Mouse (Mus musculus) E14TG2a.4 (cell line): Measurements from ENCODE around the gene Raph1.
"Not testable (repeated sequence)": the region's sequence is repeated elsewhere in the genome, so short reads cannot be mapped to it uniquely, and the experiment has no call there.

Experiments used
- H3K27me3 ChIP-seq: 2 replicates; pipeline ENCODE4 v1.6.1; 2014; ENCODE audit warnings: low read length, control low read depth; ENCODE audit not compliant: insufficient read depth
- H3K36me3 ChIP-seq: 2 replicates; pipeline ENCODE4 v1.6.1; 2014; ENCODE audit warnings: low read length, control low read depth; ENCODE audit not compliant: insufficient read depth
- H3K4me1 ChIP-seq: replicated peaks from 2 replicates; pipeline ENCODE4 v1.6.1; 2014; ENCODE audit warnings: low read depth, low read length, control low read depth
- H3K4me3 ChIP-seq: replicated peaks from 2 replicates; pipeline ENCODE4 v1.5.1; 2014; ENCODE audit warnings: mild to moderate bottlenecking, low read length
- H3K9me3 ChIP-seq: 2 replicates; pipeline ENCODE4 v1.6.1; 2014; ENCODE audit warnings: low read length, control low read depth
- CTCF ChIP-seq: conservative IDR thresholded peaks from 2 replicates; pipeline ENCODE4 v1.5.1; 2014; ENCODE audit warnings: low read length
- NANOG ChIP-seq: IDR thresholded peaks from 2 replicates; pipeline ENCODE4 v1.6.1; 2014; ENCODE audit warnings: borderline replicate concordance, low read length, mixed read lengths
- POU5F1 ChIP-seq: IDR thresholded peaks from 2 replicates; pipeline ENCODE4 v1.6.1; 2014; ENCODE audit warnings: low read length, borderline replicate concordance

Raph1 gene

GRCm38 (mm10) chr1:60485649-60486048, 81.3 kb downstream of the Raph1 start:
- no peaks in the 10 kb centered on the region for H3K4me1 ChIP-seq
- H3K4me3 ChIP-seq, result no peak overlapping the region
- peaks cover 75% of the 10 kb centered on the region for H3K36me3 ChIP-seq
- no peaks in the 10 kb centered on the region for H3K9me3 ChIP-seq
- H3K27me3 ChIP-seq, result no peaks in the 10 kb centered on the region
- TF ChIP-seq CTCF (no peak), POU5F1 (no peak), NANOG (no peak)

GRCm38 (mm10) chr1:60482881-60483280, 84.0 kb downstream of the Raph1 start:
- TF ChIP-seq POU5F1 (no peak), CTCF (no peak), NANOG (no peak)
- H3K27me3 ChIP-seq, result no peaks in the 10 kb centered on the region
- H3K9me3 ChIP-seq, result no peaks in the 10 kb centered on the region
- peaks cover 66% of the 10 kb centered on the region for H3K36me3 ChIP-seq
- H3K4me1 ChIP-seq, result no peaks in the 10 kb centered on the region
- H3K4me3 ChIP-seq, result no peak overlapping the region

- H3K4me1 ChIP-seq, result no peaks in the 10 kb centered on the region
- peaks cover 66% of the 10 kb centered on the region for H3K36me3 ChIP-seq
- no peak overlapping the region for H3K4me3 ChIP-seq
- no peaks in the 10 kb centered on the region for H3K9me3 ChIP-seq
- H3K27me3 ChIP-seq, result no peaks in the 10 kb centered on the region
- TF ChIP-seq CTCF, result no peak
These were observed 85.3 kb downstream of the Raph1 start for GRCm38 (mm10) chr1:60481561-60481960.

GRCm38 (mm10) chr1:60470541-60470940, 96.4 kb downstream of the Raph1 start:
- H3K9me3 ChIP-seq, result no peaks in the 10 kb centered on the region
- no peaks in the 10 kb centered on the region for H3K27me3 ChIP-seq
- TF ChIP-seq NANOG (no peak), POU5F1 (no peak), CTCF (no peak)
- peaks cover 43% of the 10 kb centered on the region for H3K36me3 ChIP-seq
- H3K4me3 ChIP-seq, result no peak overlapping the region
- H3K4me1 ChIP-seq, result no peaks in the 10 kb centered on the region

- Histone ChIP-seq H3K27me3 (no peaks in the 10 kb centered on the region), H3K4me1 (no peaks in the 10 kb centered on the region), H3K36me3 (peaks cover 47% of the 10 kb centered on the region), H3K4me3 (no peak overlapping the region), H3K9me3 (no peaks in the 10 kb centered on the region)
- TF ChIP-seq CTCF (no peak), POU5F1 (no peak), NANOG (no peak)
These were observed 97.4 kb downstream of the Raph1 start for GRCm38 (mm10) chr1:60469491-60469890.

GRCm38 (mm10) chr1:60460623-60461022, 106.3 kb downstream of the Raph1 start:
- Histone ChIP-seq H3K27me3 (no peaks in the 10 kb centered on the region), H3K4me1 (peaks cover 21% of the 10 kb centered on the region), H3K36me3 (peaks cover 24% of the 10 kb centered on the region), H3K9me3 (no peaks in the 10 kb centered on the region), H3K4me3 (no peak overlapping the region)
- no peak for TF ChIP-seq POU5F1
- TF ChIP-seq CTCF, result no peak
- TF ChIP-seq NANOG, result no peak

- peaks cover 4% of the 10 kb centered on the region for H3K4me1 ChIP-seq
- peaks cover 26% of the 10 kb centered on the region for H3K36me3 ChIP-seq
- no peak for TF ChIP-seq POU5F1
- TF ChIP-seq CTCF, result no peak
- no peak for TF ChIP-seq NANOG
- no peaks in the 10 kb centered on the region for H3K27me3 ChIP-seq
- H3K4me3 ChIP-seq, result no peak overlapping the region
- H3K9me3 ChIP-seq, result no peaks in the 10 kb centered on the region
These were observed 117.0 kb downstream of the Raph1 start for GRCm38 (mm10) chr1:60449896-60450295.

GRCm38 (mm10) chr1:60447067-60447466, 119.8 kb downstream of the Raph1 start:
- Histone ChIP-seq H3K4me1 (peaks cover 4% of the 10 kb centered on the region), H3K9me3 (no peaks in the 10 kb centered on the region), H3K27me3 (no peaks in the 10 kb centered on the region), H3K36me3 (peaks cover 17% of the 10 kb centered on the region), H3K4me3 (no peak overlapping the region)
- TF ChIP-seq NANOG (no peak), CTCF (peak; percentile 29), POU5F1 (no peak)

- not testable (repeated sequence) for H3K4me3 ChIP-seq, H3K9me3 ChIP-seq, H3K4me1 ChIP-seq, H3K36me3 ChIP-seq, H3K27me3 ChIP-seq
- peak; percentile 20; the same call in 1 of the 2 replicates for TF ChIP-seq CTCF
These were observed 125.5 kb downstream of the Raph1 start for GRCm38 (mm10) chr1:60441438-60441837.

- no peak for TF ChIP-seq POU5F1
- peak; percentile 97 for TF ChIP-seq NANOG
- no peak for TF ChIP-seq CTCF
- Histone ChIP-seq H3K27me3 (no peaks in the 10 kb centered on the region), H3K4me1 (peaks cover 47% of the 10 kb centered on the region), H3K9me3 (no peaks in the 10 kb centered on the region), H3K36me3 (peaks cover 4% of the 10 kb centered on the region; the same call in 1 of the 2 replicates), H3K4me3 (no peak overlapping the region)
These were observed 134.4 kb downstream of the Raph1 start for GRCm38 (mm10) chr1:60432497-60432896.
